Mouse (Mus musculus): ENCODE measurements around the gene Eef1akmt3. TPM values are rescaled to one million over a fixed set of nuclear protein-coding genes. Genes with fewer than 3 reads are reported as not detected.

Gene Eef1akmt3
- polyA plus RNA-seq, 1 experiment: 0.18 TPM

- no peak for DNase-seq (ENCODE audit: extremely low spot score in 1 of 2, low spot score in 1 of 2)
Observed at GRCm38 (mm10) chr10:127055406-127055805, 14.1 kb upstream of the Eef1akmt3 start.

- no peak for DNase-seq (ENCODE audit: extremely low spot score in 1 of 2, low spot score in 1 of 2)
Observed at GRCm38 (mm10) chr10:127054646-127055045, 13.3 kb upstream of the Eef1akmt3 start.

GRCm38 (mm10) chr10:127050119-127050474 is 8.8 kb upstream of the Eef1akmt3 start:
- no peak for DNase-seq (ENCODE audit: extremely low spot score in 1 of 2, low spot score in 1 of 2)

- no peak for DNase-seq (ENCODE audit: extremely low spot score in 1 of 2, low spot score in 1 of 2)
Observed at GRCm38 (mm10) chr10:127049395-127050118, 8.2 kb upstream of the Eef1akmt3 start.

- no peak for DNase-seq (ENCODE audit: extremely low spot score in 1 of 2, low spot score in 1 of 2)
Observed at GRCm38 (mm10) chr10:127048608-127049394, 7.5 kb upstream of the Eef1akmt3 start.

GRCm38 (mm10) chr10:127047954-127048353 is 6.6 kb upstream of the Eef1akmt3 start, which contains the start of gene Cyp27b1:
Gene Cyp27b1, plus strand, starts transcription at chr10:127048250.
- no peak for DNase-seq (ENCODE audit: extremely low spot score in 1 of 2, low spot score in 1 of 2)

GRCm38 (mm10) chr10:127043187-127043586 is 1.9 kb upstream of the Eef1akmt3 start:
- DNase-seq (ENCODE audit: extremely low spot score in 1 of 2, low spot score in 1 of 2): no peak

- no peak for DNase-seq (ENCODE audit: extremely low spot score in 1 of 2, low spot score in 1 of 2)
Observed at GRCm38 (mm10) chr10:127042468-127043115, 1.3 kb upstream of the Eef1akmt3 start.

- peak; percentile 80 to 92 for DNase-seq (ENCODE audit: extremely low spot score in 1 of 2, low spot score in 1 of 2)
Observed at GRCm38 (mm10) chr10:127041774-127042338, 543 bp upstream of the Eef1akmt3 start.

- peak in 1 of 2 experiments; percentile 70 for DNase-seq (ENCODE audit: extremely low spot score in 1 of 2, low spot score in 1 of 2)
Observed at GRCm38 (mm10) chr10:127040569-127041214, 621 bp downstream of the Eef1akmt3 start.

GRCm38 (mm10) chr10:127037641-127038040 is 3.7 kb downstream of the Eef1akmt3 start:
- no peak for DNase-seq (ENCODE audit: extremely low spot score in 1 of 2, low spot score in 1 of 2)

- no peak for DNase-seq (ENCODE audit: extremely low spot score in 1 of 2, low spot score in 1 of 2)
Observed at GRCm38 (mm10) chr10:127036273-127036672, 5.0 kb downstream of the Eef1akmt3 start.

GRCm38 (mm10) chr10:127033301-127033741 is 8.0 kb downstream of the Eef1akmt3 start:
- no peak for DNase-seq (ENCODE audit: extremely low spot score in 1 of 2, low spot score in 1 of 2)

- peak; percentile 69 to 93 for DNase-seq (ENCODE audit: extremely low spot score in 1 of 2, low spot score in 1 of 2)
Observed at GRCm38 (mm10) chr10:127030336-127031296, 10.7 kb downstream of the Eef1akmt3 start, which contains the start of gene Tsfm. Gene Tsfm, minus strand, starts transcription at chr10:127030840.

GRCm38 (mm10) chr10:127018422-127018821 is 22.9 kb downstream of the Eef1akmt3 start:
- no peak for DNase-seq (ENCODE audit: extremely low spot score in 1 of 2, low spot score in 1 of 2)

- DNase-seq (ENCODE audit: extremely low spot score in 1 of 2, low spot score in 1 of 2): no peak
Observed at GRCm38 (mm10) chr10:127017071-127017470, 24.2 kb downstream of the Eef1akmt3 start.

GRCm38 (mm10) chr10:127016488-127016887 is 24.8 kb downstream of the Eef1akmt3 start:
- no peak for DNase-seq (ENCODE audit: extremely low spot score in 1 of 2, low spot score in 1 of 2)

- DNase-seq (ENCODE audit: extremely low spot score in 1 of 2, low spot score in 1 of 2): no peak
Observed at GRCm38 (mm10) chr10:127003806-127004205, 37.5 kb downstream of the Eef1akmt3 start.

GRCm38 (mm10) chr10:127003334-127003733 is 38.0 kb downstream of the Eef1akmt3 start:
- no peak for DNase-seq (ENCODE audit: extremely low spot score in 1 of 2, low spot score in 1 of 2)
